Mouse (Mus musculus) stomach, embryonic 15.5 days (tissue): Measurements from ENCODE around the gene Slc7a14. TPM values are rescaled to one million over a fixed set of nuclear protein-coding genes. Genes with fewer than 3 reads are reported as not detected.

Source experiments
- ATAC-seq: fragments of 200-750 bp; cut with Nextera tagmentation; 2 replicates; pipeline ENCODE4 v1.8.0; 2017; ENCODE audit warnings: low read depth, moderate number of reproducible peaks, moderate TSS enrichment; ENCODE audit not compliant: insufficient read depth, low FRiP score
- H3K27ac ChIP-seq: fragments of 300-500 bp; sonication (generic); 2 replicates; pipeline ENCODE4 v1.5.1; 2015; ENCODE audit warnings: mild to moderate bottlenecking, inconsistent platforms
- H3K27me3 ChIP-seq: fragments of 300-500 bp; sonication (generic); replicated peaks from 2 replicates; pipeline ENCODE4 v1.6.1; 2015; ENCODE audit warnings: inconsistent platforms
- H3K36me3 ChIP-seq: fragments of 300-500 bp; sonication (generic); 2 replicates; pipeline ENCODE4 v1.6.1; 2015; ENCODE audit warnings: inconsistent platforms
- H3K4me1 ChIP-seq: fragments of 300-500 bp; sonication (generic); 2 replicates; pipeline ENCODE4 v1.6.1; 2015; ENCODE audit warnings: inconsistent platforms
- H3K4me2 ChIP-seq: fragments of 300-500 bp; sonication (generic); 2 replicates; pipeline ENCODE4 v1.6.1; 2015; ENCODE audit warnings: mild to moderate bottlenecking, inconsistent platforms
- H3K4me3 ChIP-seq: fragments of 300-500 bp; sonication (generic); replicated peaks from 2 replicates; pipeline ENCODE4 v1.5.1; 2015; ENCODE audit warnings: inconsistent platforms
- H3K9ac ChIP-seq: fragments of 300-500 bp; sonication (generic); 2 replicates; pipeline ENCODE4 v1.6.1; 2015; ENCODE audit warnings: inconsistent platforms
- H3K9me3 ChIP-seq: fragments of 300-500 bp; sonication (generic); 2 replicates; pipeline ENCODE4 v1.6.1; 2016; ENCODE audit warnings: inconsistent platforms
- WGBS: fragments of 180-500 bp; shearing (Covaris S2); methylation state at CpG from one replicate; pipeline ENCODE4 v1.1.7; 2015; 5-methylcytosine and 5-hydroxymethylcytosine counted together
- polyA plus RNA-seq: library from polyadenylated mRNA; unstranded; fragments of >200 nt; fragmentation: Nextera tagmentation; extraction: Ambion mirVana; gene quantifications from 2 replicates; pipeline ENCODE4 v1.2.1, GENCODE M21; 2015

The Slc7a14 gene
- polyA plus RNA-seq, 1 experiment from 2014 or later: 1.1 TPM

DNA sequence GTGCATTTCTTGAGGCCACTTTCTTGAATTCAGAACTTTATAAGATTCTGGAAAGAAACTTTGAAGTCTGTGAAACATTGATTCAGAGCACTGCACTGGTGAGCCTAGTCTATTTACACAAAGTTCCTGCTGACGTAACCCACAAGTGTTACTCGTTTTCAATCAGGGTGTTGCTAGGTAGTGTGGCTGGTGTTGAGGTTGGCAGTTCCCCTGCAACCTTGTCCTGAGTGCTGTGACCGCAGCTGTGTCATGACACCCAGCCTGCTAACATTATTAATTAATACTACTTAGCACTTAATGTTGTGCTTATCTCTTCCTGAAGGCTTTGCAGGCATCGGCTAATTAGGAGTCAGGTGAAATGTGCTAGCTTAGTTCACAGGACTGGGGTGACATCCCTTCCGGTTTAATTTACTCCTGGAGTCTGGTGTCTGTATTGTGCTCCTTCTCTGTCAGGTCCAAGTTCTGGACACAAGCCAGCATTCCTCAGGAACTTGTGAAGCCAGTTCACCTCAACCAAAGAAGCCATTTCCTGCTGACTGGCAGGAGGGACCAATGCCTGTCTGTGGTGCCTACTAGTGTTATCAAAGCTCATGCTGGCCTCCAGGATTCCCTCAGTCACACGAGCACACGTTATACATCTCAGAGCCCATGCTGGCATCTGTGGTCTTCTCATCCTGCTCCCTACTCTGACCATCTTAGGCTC is 50.5 kb downstream of the Slc7a14 start:
- H3K27ac ChIP-seq: peak overlapping the region; percentile 11; the same call in 1 of the 2 replicates
- no peak overlapping the region for H3K9ac ChIP-seq
- ATAC-seq: peak; percentile 37
- no peaks in the 10 kb centered on the region for H3K36me3 ChIP-seq
- WGBS: 33% methylated on average over 7 of the region's 7 CpGs
- H3K4me2 ChIP-seq: no peak overlapping the region
- no peak overlapping the region for H3K4me3 ChIP-seq
- H3K27me3 ChIP-seq: no peaks in the 10 kb centered on the region
- no peaks in the 10 kb centered on the region for H3K4me1 ChIP-seq
- no peaks in the 10 kb centered on the region for H3K9me3 ChIP-seq

DNA sequence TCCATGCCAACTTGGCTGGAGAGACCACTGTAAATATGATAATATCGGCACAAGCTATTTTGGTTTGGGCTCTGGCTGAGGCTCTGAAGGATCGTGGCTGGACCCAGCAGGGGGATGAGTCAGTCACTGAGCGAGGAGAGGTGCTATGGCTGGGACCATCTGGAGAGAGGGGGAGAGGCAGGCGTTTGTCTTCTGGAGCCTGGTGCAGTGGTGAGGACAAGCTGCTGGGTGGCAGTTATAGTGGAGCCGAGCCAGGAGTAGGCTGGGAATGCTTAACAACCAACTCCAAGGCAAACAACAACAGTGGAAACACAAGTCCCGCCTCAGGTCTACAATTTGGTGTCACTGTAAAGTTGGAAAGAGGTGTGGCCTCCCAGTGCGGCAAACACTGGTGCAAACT is 55.8 kb downstream of the Slc7a14 start:
- H3K4me3 ChIP-seq: no peak overlapping the region
- no peak overlapping the region for H3K4me2 ChIP-seq
- no peaks in the 10 kb centered on the region for H3K9me3 ChIP-seq
- H3K27ac ChIP-seq: no peak overlapping the region
- no peaks in the 10 kb centered on the region for H3K27me3 ChIP-seq
- ATAC-seq: no peak
- no peak overlapping the region for H3K9ac ChIP-seq
- 74% methylated on average over 7 of the region's 7 CpGs for WGBS
- no peaks in the 10 kb centered on the region for H3K36me3 ChIP-seq
- no peaks in the 10 kb centered on the region for H3K4me1 ChIP-seq

DNA sequence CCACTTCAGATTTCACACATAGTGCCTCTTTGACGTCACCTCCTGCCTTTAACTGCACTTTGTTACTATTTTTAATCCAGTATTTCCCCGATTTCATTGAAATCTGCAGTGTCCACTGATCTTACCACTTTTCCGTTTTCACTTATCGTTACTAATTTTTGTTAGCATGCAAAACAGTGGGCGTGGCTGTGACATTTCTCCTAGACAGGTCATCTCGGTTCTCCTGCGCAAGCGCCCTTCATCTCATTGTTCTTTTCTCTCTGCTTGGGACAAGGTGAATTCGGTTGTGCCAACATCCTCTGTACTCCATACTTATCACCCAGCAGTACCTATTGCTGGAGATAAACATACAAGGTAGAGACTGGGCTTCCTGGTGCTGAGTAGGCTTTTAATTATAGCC is 56.3 kb downstream of the Slc7a14 start:
- Histone ChIP-seq H3K4me1 (no peaks in the 10 kb centered on the region), H3K9ac (no peak overlapping the region), H3K4me2 (no peak overlapping the region), H3K27ac (no peak overlapping the region), H3K9me3 (no peaks in the 10 kb centered on the region), H3K27me3 (no peaks in the 10 kb centered on the region), H3K4me3 (no peak overlapping the region), H3K36me3 (no peaks in the 10 kb centered on the region)
- no peak for ATAC-seq
- 80% methylated on average over 9 of the region's 9 CpGs for WGBS

DNA sequence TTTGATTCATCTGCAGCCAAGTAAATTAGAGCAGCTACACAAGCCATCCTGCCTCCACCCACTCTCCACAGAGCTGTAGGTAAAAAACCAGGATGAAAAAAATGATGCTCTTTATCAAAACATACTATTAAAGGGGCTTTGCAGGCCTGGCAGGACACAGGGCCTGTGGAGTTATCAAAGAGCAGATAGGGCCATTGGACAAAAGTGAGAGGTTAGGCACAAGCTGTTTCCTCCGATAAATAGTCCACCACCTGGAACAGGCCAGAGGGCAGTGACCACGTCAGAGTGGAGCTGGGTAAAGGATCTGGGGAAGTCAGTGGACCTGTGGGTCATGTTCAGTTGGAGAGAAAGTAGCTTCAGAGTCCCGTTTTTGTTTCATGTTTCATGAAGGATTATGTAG is 57.6 kb downstream of the Slc7a14 start:
- Histone ChIP-seq H3K4me2 (no peak overlapping the region), H3K4me1 (no peaks in the 10 kb centered on the region), H3K9ac (no peak overlapping the region), H3K9me3 (no peaks in the 10 kb centered on the region), H3K4me3 (no peak overlapping the region), H3K27ac (no peak overlapping the region), H3K27me3 (no peaks in the 10 kb centered on the region), H3K36me3 (no peaks in the 10 kb centered on the region)
- ATAC-seq: no peak
- 68% methylated on average over 3 of the region's 3 CpGs for WGBS

DNA sequence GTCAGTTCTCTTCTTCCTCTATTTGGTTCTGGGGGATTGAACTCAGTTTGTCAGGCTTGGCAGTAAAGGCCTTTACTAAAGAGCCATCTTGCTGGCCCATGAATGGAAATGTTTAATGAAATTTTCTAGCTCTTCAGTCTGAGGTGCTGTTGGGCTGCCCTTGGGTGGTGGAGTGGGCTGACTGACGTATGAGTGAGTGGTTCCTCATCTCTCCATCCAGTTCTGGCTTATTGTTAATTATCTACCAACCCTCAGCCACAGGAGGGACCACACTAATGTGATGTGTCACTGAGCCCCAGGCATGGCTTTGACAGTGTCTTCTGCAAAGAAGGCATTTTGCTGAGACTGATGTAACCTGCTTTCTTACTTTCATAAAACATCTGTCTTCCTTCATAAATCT is 66.7 kb downstream of the Slc7a14 start:
- ATAC-seq: no peak

DNA sequence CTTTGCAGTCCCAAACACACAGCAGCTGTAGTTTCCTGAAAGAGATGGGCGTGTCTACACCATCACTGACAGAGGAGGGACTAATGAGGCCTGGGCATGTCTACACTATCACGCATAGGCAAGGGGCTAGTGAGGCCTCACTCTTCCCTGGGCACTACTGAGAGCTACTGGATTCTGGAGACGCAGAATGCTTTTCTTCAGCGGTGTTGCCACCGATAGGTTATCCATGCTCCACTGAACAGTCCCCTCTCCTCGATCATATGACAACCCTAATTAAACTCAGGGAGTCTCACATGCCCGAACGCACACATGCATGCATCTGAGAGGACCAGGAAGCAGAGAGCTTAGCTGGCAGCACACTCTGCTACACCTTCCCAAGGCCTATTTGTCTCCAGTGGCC is 69.3 kb downstream of the Slc7a14 start:
- no peaks in the 10 kb centered on the region for H3K9me3 ChIP-seq
- H3K36me3 ChIP-seq: no peaks in the 10 kb centered on the region
- no peak overlapping the region for H3K4me2 ChIP-seq
- H3K4me1 ChIP-seq: no peaks in the 10 kb centered on the region
- no peak overlapping the region for H3K9ac ChIP-seq
- ATAC-seq: no peak
- no peak overlapping the region for H3K27ac ChIP-seq
- 87% methylated on average over 8 of the region's 8 CpGs for WGBS
- H3K27me3 ChIP-seq: no peaks in the 10 kb centered on the region
- H3K4me3 ChIP-seq: no peak overlapping the region

More for the DNA sequence above, 66.7 kb downstream of the Slc7a14 start:
- no peaks in the 10 kb centered on the region for H3K4me1 ChIP-seq
- H3K9ac ChIP-seq: no peak overlapping the region
- H3K27me3 ChIP-seq: no peaks in the 10 kb centered on the region
- H3K9me3 ChIP-seq: no peaks in the 10 kb centered on the region
- H3K36me3 ChIP-seq: no peaks in the 10 kb centered on the region
- no peak overlapping the region for H3K4me2 ChIP-seq
- WGBS: 52% methylated on average over 1 of the region's 1 CpGs
- H3K27ac ChIP-seq: no peak overlapping the region
- no peak overlapping the region for H3K4me3 ChIP-seq

DNA sequence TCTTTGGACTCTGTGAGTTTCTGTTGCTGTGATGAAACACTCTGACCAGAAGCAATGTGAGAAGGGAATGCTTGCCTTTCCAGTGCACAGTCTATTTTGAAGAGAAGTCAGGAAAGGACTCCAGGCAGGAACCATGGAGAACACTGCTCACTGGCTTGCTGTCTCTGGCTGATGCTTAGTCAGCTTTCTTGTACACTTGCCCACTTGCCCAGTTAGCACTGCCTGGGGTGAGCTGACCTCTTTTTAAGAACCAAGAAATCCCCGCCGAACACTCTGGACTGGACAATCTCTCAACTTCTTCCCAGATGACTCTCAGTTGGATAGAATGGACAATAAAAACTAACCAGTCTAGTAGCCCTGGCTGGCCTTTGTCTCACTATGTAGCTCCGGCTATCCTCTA is 70.5 kb downstream of the Slc7a14 start:
- H3K4me2 ChIP-seq: no peak overlapping the region
- H3K9me3 ChIP-seq: no peaks in the 10 kb centered on the region
- H3K4me1 ChIP-seq: peaks cover 7% of the 10 kb centered on the region; the same call in 1 of the 2 replicates
- WGBS: 89% methylated on average over 3 of the region's 3 CpGs
- H3K27me3 ChIP-seq: no peaks in the 10 kb centered on the region
- no peak overlapping the region for H3K9ac ChIP-seq
- no peak overlapping the region for H3K27ac ChIP-seq
- no peaks in the 10 kb centered on the region for H3K36me3 ChIP-seq
- no peak for ATAC-seq
- no peak overlapping the region for H3K4me3 ChIP-seq

DNA sequence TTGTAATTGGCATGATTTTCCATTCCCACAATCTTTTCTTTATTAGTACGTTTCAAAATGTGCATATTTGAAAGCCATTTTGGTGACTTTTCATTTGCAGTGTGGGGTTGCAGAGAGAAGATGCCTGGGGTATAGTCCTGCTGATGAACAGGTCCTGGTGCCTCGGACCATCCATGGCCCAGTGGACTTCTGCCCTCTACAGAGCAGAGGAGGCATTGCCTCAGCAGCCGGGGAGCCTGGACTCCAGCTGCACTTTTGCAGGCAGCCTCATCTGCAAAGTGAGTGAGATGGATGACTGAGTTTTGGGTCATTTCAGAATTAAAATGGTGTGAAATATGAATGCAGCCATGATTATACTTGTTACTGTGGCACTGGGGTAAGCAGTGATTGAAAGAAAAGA is 72.2 kb downstream of the Slc7a14 start:
- H3K4me3 ChIP-seq: no peak overlapping the region
- no peak overlapping the region for H3K9ac ChIP-seq
- no peak for ATAC-seq
- no peaks in the 10 kb centered on the region for H3K36me3 ChIP-seq
- no peaks in the 10 kb centered on the region for H3K9me3 ChIP-seq
- H3K27me3 ChIP-seq: no peaks in the 10 kb centered on the region
- H3K4me2 ChIP-seq: no peak overlapping the region
- no peak overlapping the region for H3K27ac ChIP-seq
- peaks cover 13% of the 10 kb centered on the region; the same call in 1 of the 2 replicates for H3K4me1 ChIP-seq
- WGBS: 32% methylated on average over 3 of the region's 3 CpGs

DNA sequence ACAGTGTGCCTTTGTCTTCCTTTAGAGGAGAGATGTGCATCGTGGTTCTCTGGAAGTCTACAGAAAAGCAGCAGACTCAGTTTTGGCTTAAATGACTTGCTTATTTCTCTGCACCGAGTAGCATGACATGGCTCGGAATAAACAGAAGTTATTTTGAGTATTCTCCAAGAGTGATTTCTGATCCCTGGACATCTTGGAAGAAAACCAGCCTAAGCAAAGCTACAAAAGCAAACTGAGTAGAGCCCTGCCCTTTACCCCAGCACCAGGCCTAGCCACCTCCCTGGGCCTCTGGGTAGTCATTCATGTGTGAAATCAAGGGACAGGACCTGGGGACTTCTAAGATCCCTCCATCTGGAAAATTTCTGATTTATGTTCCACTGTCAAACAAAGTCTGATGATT is 74.0 kb downstream of the Slc7a14 start:
- WGBS: 67% methylated on average over 3 of the region's 3 CpGs
- ATAC-seq: no peak
- no peak overlapping the region for H3K27ac ChIP-seq

DNA sequence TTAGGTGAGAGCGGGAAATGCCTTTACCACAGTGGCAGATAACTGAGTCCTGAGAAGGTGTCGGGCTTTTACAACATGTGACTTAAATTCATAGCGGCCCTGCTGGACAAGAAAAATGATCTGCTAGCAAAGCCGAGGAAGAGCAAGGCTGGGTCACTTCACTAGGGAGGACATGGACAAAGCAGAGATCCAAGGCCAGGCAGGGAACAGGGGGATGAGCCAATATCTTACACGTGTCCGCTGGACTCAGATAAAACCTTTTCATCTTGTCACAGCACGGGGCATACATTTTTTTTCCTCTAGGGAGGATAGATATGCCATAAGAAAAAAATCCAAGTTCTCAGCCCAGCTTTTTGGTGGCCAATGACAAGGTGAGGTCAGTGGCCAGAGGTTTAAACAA is 75.8 kb downstream of the Slc7a14 start:
- no peaks in the 10 kb centered on the region for H3K36me3 ChIP-seq
- 52% methylated on average over 7 of the region's 7 CpGs for WGBS
- ATAC-seq: no peak
- no peaks in the 10 kb centered on the region for H3K9me3 ChIP-seq
- H3K27ac ChIP-seq: no peak overlapping the region
- no peak overlapping the region for H3K4me2 ChIP-seq
- no peak overlapping the region for H3K9ac ChIP-seq
- H3K27me3 ChIP-seq: no peaks in the 10 kb centered on the region
- peaks cover 13% of the 10 kb centered on the region; the same call in 1 of the 2 replicates for H3K4me1 ChIP-seq
- H3K4me3 ChIP-seq: no peak overlapping the region

More for the DNA sequence above, 74.0 kb downstream of the Slc7a14 start:
- H3K9me3 ChIP-seq: no peaks in the 10 kb centered on the region
- no peak overlapping the region for H3K4me3 ChIP-seq
- H3K9ac ChIP-seq: no peak overlapping the region
- H3K4me2 ChIP-seq: no peak overlapping the region
- no peaks in the 10 kb centered on the region for H3K36me3 ChIP-seq
- peaks cover 13% of the 10 kb centered on the region; the same call in 1 of the 2 replicates for H3K4me1 ChIP-seq
- H3K27me3 ChIP-seq: no peaks in the 10 kb centered on the region

DNA sequence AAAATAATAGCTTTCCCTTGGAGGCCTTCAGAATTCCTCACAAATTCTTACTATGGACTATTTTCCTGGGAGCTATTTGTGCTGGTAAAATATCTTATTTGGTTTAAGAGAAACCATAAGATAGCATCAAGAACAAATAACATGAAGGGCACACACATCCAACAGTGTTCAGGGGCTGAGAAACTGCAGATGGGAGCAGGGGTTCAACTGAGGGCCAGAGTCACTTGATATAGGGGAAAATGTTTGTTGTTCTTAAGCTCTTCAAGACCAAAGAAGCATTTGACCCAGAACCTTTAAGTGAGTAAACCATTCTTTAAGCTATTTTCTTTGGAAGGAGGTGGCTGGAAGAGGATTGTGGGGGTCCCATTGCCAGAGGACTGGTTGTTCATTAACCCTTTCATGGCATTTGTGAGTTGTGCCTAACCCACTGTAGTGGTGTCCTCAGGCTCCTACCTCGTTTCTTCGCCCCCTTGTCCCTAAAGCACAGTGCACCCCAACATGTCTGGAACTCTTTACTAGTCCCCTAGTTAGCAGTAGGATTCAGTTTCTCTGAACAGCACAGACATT is 76.3 kb downstream of the Slc7a14 start:
- 63% methylated on average over 2 of the region's 2 CpGs for WGBS
- Histone ChIP-seq H3K9me3 (no peaks in the 10 kb centered on the region), H3K4me2 (no peak overlapping the region), H3K4me3 (no peak overlapping the region), H3K36me3 (no peaks in the 10 kb centered on the region), H3K27ac (no peak overlapping the region), H3K4me1 (peaks cover 13% of the 10 kb centered on the region; the same call in 1 of the 2 replicates), H3K9ac (no peak overlapping the region), H3K27me3 (no peaks in the 10 kb centered on the region)
- no peak for ATAC-seq

DNA sequence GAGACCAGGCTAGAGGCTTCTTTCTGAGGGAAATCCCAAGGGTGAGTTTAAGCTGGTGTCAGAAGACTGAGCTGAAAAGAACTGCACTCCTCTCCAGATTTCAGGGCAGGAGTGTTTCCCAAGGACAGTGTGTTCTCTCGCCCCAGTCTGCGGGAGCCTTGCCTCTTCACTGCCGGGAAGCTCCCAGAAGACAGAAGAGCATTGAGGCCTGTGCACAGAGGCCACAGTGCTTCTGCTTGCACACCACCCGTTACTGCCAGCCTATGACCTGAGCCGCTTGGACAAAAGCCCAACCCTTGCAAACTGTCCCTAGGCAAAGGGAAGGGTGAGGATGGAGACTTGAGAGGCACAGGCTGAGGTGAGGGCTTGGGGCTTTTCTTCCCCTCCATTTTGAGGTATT is 80.9 kb downstream of the Slc7a14 start:
- Histone ChIP-seq H3K27me3 (no peaks in the 10 kb centered on the region), H3K27ac (no peak overlapping the region), H3K36me3 (no peaks in the 10 kb centered on the region), H3K9ac (no peak overlapping the region), H3K9me3 (no peaks in the 10 kb centered on the region), H3K4me2 (no peak overlapping the region), H3K4me1 (0 out of 2 replicates have a peak, but pooled peaks cover 6% of the 10 kb centered on the region), H3K4me3 (no peak overlapping the region)
- 73% methylated on average over 5 of the region's 5 CpGs for WGBS
- ATAC-seq: no peak
